Mouse (Mus musculus) hindbrain, postnatal 0 days (tissue): Measurements from ENCODE around the gene Fbxw20. TPM values are rescaled to one million over a fixed set of nuclear protein-coding genes. Genes with fewer than 3 reads are reported as not detected.
A peak's percentile ranks its signal among the peaks of the same experiment; 100 is the strongest.
"Not testable (repeated sequence)": the region's sequence is repeated elsewhere in the genome, so short reads cannot be mapped to it uniquely, and the experiment has no call there.

Experiments
- ATAC-seq: fragments of 200-750 bp; cut with Nextera tagmentation; 2 replicates; pipeline ENCODE4 v1.8.0; 2017; ENCODE audit warnings: mild to moderate bottlenecking, moderate TSS enrichment, moderate library complexity
- DNase-seq: peaks from one replicate; pipeline ENCODE4 v3.0.0-alpha.2; 2015; ENCODE audit warnings: low spot score
- H3K27ac ChIP-seq: fragments of 300-500 bp; sonication (generic); 2 replicates; pipeline ENCODE4 v1.5.1; 2014; ENCODE audit warnings: mild to moderate bottlenecking
- H3K27me3 ChIP-seq: fragments of 300-500 bp; sonication (generic); 2 replicates; pipeline ENCODE4 v1.6.1; 2014; ENCODE audit warnings: low read length, mixed read lengths; ENCODE audit not compliant: insufficient read depth
- H3K36me3 ChIP-seq: fragments of 300-500 bp; sonication (generic); 2 replicates; pipeline ENCODE4 v1.6.1; 2014; ENCODE audit warnings: low read length, mixed read lengths; ENCODE audit not compliant: insufficient read depth
- H3K4me1 ChIP-seq: fragments of 300-500 bp; sonication (generic); 2 replicates; pipeline ENCODE4 v1.6.1; 2014; ENCODE audit warnings: antibody characterized with exemption, low read length, mixed read lengths; ENCODE audit not compliant: insufficient read depth
- H3K4me2 ChIP-seq: fragments of 300-500 bp; sonication (generic); 2 replicates; pipeline ENCODE4 v1.6.1; 2014; ENCODE audit warnings: low read depth, mild to moderate bottlenecking, low read length, moderate library complexity, mixed read lengths
- H3K4me3 ChIP-seq: fragments of 300-500 bp; sonication (generic); 2 replicates; pipeline ENCODE4 v1.5.1; 2014; ENCODE audit warnings: low read length
- H3K9ac ChIP-seq: fragments of 300-500 bp; sonication (generic); replicated peaks from 2 replicates; pipeline ENCODE4 v1.6.1; 2014; ENCODE audit warnings: mild to moderate bottlenecking, low read length, moderate library complexity, mixed read lengths
- H3K9me3 ChIP-seq: fragments of 300-500 bp; sonication (generic); 2 replicates; pipeline ENCODE4 v1.6.1; 2016; ENCODE audit warnings: low read length, mixed read lengths
- CTCF ChIP-seq: IDR thresholded peaks from 2 replicates; pipeline ENCODE4 v1.5.1; 2016; ENCODE audit warnings: antibody characterized with exemption, control low read depth, low read depth
- WGBS: fragments of 180-500 bp; shearing (Covaris S2); extraction: QIAGEN DNeasy Blood & Tissue Kit; methylation state at CpG from one replicate; pipeline ENCODE4 v1.1.7; 2014; 5-methylcytosine and 5-hydroxymethylcytosine counted together
- polyA plus RNA-seq: library from polyadenylated mRNA; unstranded; fragments of >200 nt; fragmentation: Nextera tagmentation; extraction: Ambion mirVana; gene quantifications from 2 replicates; pipeline ENCODE4 v1.2.1, GENCODE M21; 2015
- total RNA-seq: library from RNA; depleted of rRNA; stranded (reverse); fragments of >200 nt; gene quantifications from 2 replicates; pipeline ENCODE4 v1.2.3, GENCODE M21; 2014; rRNA removed

The Fbxw20 gene
- total RNA-seq (not detected in 2 replicates), polyA plus RNA-seq (not detected in 2 replicates)

- Histone ChIP-seq H3K27me3 (no peaks in the 10 kb centered on the region), H3K9me3 (no peaks in the 10 kb centered on the region), H3K4me1 (no peaks in the 10 kb centered on the region), H3K27ac (no peak within 1 kb of the TSS), H3K4me2 (no peak within 1 kb of the TSS), H3K36me3 (no peaks in the 10 kb centered on the region), H3K9ac (no peak within 1 kb of the TSS), H3K4me3 (no peak within 1 kb of the TSS)
- DNase-seq: no peak
- WGBS: 95% methylated on average over 1 of the region's 1 CpGs
- no peak for TF ChIP-seq CTCF
- no peak for ATAC-seq
Observed at GRCm38 (mm10) chr9:109234654-109235053, at the start of gene Fbxw20. Gene Fbxw20, minus strand, starts transcription at chr9:109234754.

DNA sequence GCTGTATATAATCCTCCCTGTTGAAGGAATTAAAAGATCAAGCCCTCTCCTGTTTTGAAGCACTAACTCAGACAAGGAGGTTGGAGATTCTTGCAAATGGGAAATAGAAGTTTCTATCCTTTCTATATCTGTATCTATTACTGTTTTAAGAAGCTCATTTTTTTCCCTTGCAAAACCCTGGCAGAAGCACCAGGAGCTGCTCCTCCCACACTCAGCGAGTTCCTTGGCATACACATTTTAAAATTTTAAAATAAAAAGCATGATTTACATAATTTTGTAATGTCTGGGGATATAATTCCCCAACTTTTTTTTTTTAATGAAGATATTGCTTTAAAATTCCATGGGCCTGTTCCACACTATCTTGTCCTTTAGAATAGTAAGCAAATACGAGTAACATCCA lies 28.5 kb upstream of the Fbxw20 start:
- Histone ChIP-seq H3K9me3 (no peaks in the 10 kb centered on the region), H3K4me3 (no peak overlapping the region), H3K27me3 (no peaks in the 10 kb centered on the region), H3K9ac (no peak overlapping the region), H3K4me1 (no peaks in the 10 kb centered on the region), H3K27ac (no peak overlapping the region), H3K36me3 (no peaks in the 10 kb centered on the region), H3K4me2 (no peak overlapping the region)
- DNase-seq (no peak), ATAC-seq (no peak)
- WGBS: 75% methylated on average over 2 of the region's 2 CpGs
- no peak for TF ChIP-seq CTCF

DNA sequence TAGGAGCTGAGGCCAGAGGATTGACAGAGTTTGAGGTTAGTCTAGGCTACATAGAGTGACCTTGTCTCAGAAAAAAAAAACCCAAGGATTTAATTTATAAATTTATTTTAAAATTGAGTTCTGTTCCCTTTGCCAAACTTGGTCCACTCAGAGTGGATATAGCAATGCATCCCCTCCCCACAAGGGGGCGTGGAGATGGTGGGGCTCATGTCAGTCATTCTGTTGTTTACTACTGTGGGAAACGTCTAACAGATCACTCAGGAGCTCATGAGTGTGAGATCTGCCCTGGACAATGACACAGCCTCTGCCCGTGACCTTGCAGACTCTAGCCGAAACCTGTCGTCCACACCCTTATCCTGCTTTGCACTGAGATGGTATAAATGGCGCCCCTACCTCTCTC lies 16.1 kb downstream of the Fbxw20 start:
- Histone ChIP-seq H3K9ac (no peak overlapping the region), H3K9me3 (no peaks in the 10 kb centered on the region), H3K4me2 (no peak overlapping the region), H3K4me3 (no peak overlapping the region), H3K36me3 (no peaks in the 10 kb centered on the region), H3K27me3 (no peaks in the 10 kb centered on the region), H3K27ac (no peak overlapping the region), H3K4me1 (no peaks in the 10 kb centered on the region)
- ATAC-seq (no peak), DNase-seq (no peak)
- 68% methylated on average over 6 of the region's 6 CpGs for WGBS
- peak; percentile 30 for TF ChIP-seq CTCF

DNA sequence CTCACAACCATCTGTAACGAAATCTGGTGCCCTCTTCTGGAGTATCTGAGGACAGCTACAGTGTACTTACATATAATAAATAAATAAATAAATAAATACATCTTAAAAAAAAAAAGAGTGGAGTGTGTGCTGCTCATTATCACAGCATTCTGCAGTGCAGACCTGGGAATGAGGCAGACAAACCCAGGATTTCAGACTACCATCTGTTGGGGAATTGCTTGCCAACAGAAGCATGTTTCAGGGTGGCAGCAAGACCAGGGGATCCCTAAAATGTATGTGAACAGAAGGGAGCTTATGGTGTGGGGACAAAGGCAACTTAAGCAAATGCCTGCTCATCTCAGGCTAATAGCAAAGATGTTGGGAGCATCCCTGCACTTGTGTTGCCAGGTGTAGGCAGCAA lies 33.2 kb downstream of the Fbxw20 start:
- not testable (repeated sequence) for H3K4me2 ChIP-seq, H3K4me1 ChIP-seq, H3K27ac ChIP-seq, H3K9me3 ChIP-seq, H3K36me3 ChIP-seq, H3K4me3 ChIP-seq, ATAC-seq, H3K9ac ChIP-seq, H3K27me3 ChIP-seq
- WGBS: 71% methylated on average over 1 of the region's 1 CpGs
- DNase-seq: peak; percentile 2

GRCm38 (mm10) chr9:109200349-109200748 lies 34.2 kb downstream of the Fbxw20 start:
- Histone ChIP-seq H3K27me3 (no peaks in the 10 kb centered on the region), H3K4me3 (no peak overlapping the region), H3K4me2 (no peak overlapping the region), H3K9me3 (no peaks in the 10 kb centered on the region), H3K27ac (no peak overlapping the region), H3K4me1 (no peaks in the 10 kb centered on the region), H3K36me3 (no peaks in the 10 kb centered on the region), H3K9ac (no peak overlapping the region)
- WGBS: 97% methylated on average over 1 of the region's 1 CpGs
- no peak for ATAC-seq
- TF ChIP-seq CTCF: no peak
- no peak for DNase-seq

DNA sequence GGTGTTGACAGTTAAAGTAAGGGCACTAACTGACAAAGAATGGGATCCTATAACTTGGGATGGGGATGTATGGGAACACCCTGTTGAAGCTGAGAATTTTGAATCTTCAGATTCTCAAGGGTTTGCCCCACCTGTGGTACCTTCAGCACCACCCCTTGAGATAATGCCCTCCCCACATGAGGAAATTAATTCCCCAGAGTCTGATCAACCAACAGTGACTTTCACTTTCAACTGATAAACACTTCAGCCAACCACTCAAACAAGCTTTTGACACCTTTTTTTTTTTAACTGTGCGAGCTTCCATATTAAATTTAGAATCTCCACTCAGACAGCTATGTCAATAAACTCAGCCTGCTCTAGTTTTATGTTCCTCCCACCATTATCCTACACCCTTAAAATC lies 35.2 kb downstream of the Fbxw20 start:
- Histone ChIP-seq H3K4me2 (no peak overlapping the region), H3K9me3 (no peaks in the 10 kb centered on the region), H3K27me3 (no peaks in the 10 kb centered on the region), H3K9ac (no peak overlapping the region), H3K36me3 (no peaks in the 10 kb centered on the region), H3K4me1 (no peaks in the 10 kb centered on the region), H3K27ac (no peak overlapping the region), H3K4me3 (no peak overlapping the region)
- no peak for DNase-seq
- ATAC-seq: no peak
- no peak for TF ChIP-seq CTCF
- WGBS: 80% methylated on average over 1 of the region's 1 CpGs

- not testable (repeated sequence) for H3K27me3 ChIP-seq, H3K4me1 ChIP-seq, H3K36me3 ChIP-seq, H3K27ac ChIP-seq, H3K9ac ChIP-seq, H3K4me2 ChIP-seq, H3K9me3 ChIP-seq, ATAC-seq, H3K4me3 ChIP-seq, DNase-seq
- 82% methylated on average over 3 of the region's 3 CpGs for WGBS
Observed at GRCm38 (mm10) chr9:109195875-109196274, 38.7 kb downstream of the Fbxw20 start, which contains the start of gene Fbxw13. Gene Fbxw13, minus strand, starts transcription at chr9:109195975.
